Comparison of ENCODE assay signal across 18 mouse cellular contexts in the genomic region with DNA sequence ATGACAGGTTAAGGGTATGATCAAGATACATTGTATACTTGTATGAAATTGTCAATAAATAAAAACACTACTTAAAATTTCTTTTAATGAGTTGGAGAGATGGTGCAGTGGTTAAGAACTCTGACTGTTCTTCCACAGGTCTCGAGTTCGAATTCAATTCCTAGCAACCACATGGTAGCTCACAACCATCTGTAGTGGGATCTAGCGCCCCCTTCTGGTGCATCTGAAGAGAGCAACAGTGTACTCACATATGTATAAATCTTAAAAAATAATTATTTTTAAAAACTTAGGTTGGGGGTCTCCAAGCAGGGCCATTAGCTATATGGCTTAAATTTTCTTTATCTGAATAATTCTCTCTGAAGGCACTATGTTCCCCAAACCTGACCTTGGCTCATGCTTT. TPM values are rescaled to one million over a fixed set of nuclear protein-coding genes. Genes with fewer than 3 reads are reported as not detected.
DNase-seq lines count a peak whose midpoint lies in the region; ATAC-seq and TF ChIP-seq lines count a peak whose summit lies in the region.
"Had no signal": no experiment of that assay in that cellular context is flagged by ENCODE, and none has a peak within 500 bp of the region (broad histone marks: within the 10 kb centered on the region; RNA-seq: fewer than 3 reads in every experiment).

No protein-coding gene starts in this region.

- WGBS in intestine, postnatal 0 days = 66% methylated on average over 3 of the region's 3 CpGs
- 66% methylated on average over 3 of the region's 3 CpGs for WGBS in intestine, embryonic 16.5 days
- 66% methylated on average over 3 of the region's 3 CpGs for WGBS in lung, postnatal 0 days
- 68% methylated on average over 3 of the region's 3 CpGs for WGBS in kidney, embryonic 15.5 days

- H3K4me2 ChIP-seq in intestine, postnatal 0 days (replicated peaks; ENCODE audit: low read depth) = no peak overlapping the region
- no peak overlapping the region for H3K4me2 ChIP-seq in intestine, embryonic 16.5 days (ENCODE audit: low read depth, low read length)
- no peak overlapping the region for H3K4me2 ChIP-seq in lung, postnatal 0 days (replicated peaks; ENCODE audit: low read depth, low read length)
- H3K4me2 ChIP-seq in kidney, embryonic 15.5 days = no peak overlapping the region
- H3K4me2 ChIP-seq: embryonic facial prominence, embryonic 15.5 days; limb, embryonic 15.5 days; lung, embryonic 15.5 days; midbrain, embryonic 13.5 days; neural tube, embryonic 13.5 days had no signal

- no peak for ATAC-seq in intestine, postnatal 0 days
- no peak for ATAC-seq in intestine, embryonic 16.5 days
- ATAC-seq in lung, postnatal 0 days = no peak
- no peak for ATAC-seq in kidney, embryonic 15.5 days (replicated peaks; ENCODE audit: low FRiP score)
- ATAC-seq: midbrain, embryonic 13.5 days had no signal

- no peaks in the 10 kb centered on the region for H3K36me3 ChIP-seq in intestine, postnatal 0 days (ENCODE audit: control insufficient read depth, insufficient read depth)
- no peaks in the 10 kb centered on the region for H3K36me3 ChIP-seq in intestine, embryonic 16.5 days (ENCODE audit: control insufficient read depth, insufficient read depth, low read length)
- H3K36me3 ChIP-seq in lung, postnatal 0 days (ENCODE audit: insufficient read depth, low read length) = no peaks in the 10 kb centered on the region
- H3K36me3 ChIP-seq in kidney, embryonic 15.5 days = no peaks in the 10 kb centered on the region
- H3K36me3 ChIP-seq: embryonic facial prominence, embryonic 15.5 days; limb, embryonic 15.5 days; lung, embryonic 15.5 days; midbrain, embryonic 13.5 days; neural tube, embryonic 13.5 days had no signal

- TF ChIP-seq EP300 in lung, postnatal 0 days (IDR thresholded peaks at IDR 0.05) = no peak

- no peak overlapping the region for H3K4me3 ChIP-seq in intestine, postnatal 0 days (ENCODE audit: low read depth, low read length)
- no peak overlapping the region for H3K4me3 ChIP-seq in intestine, embryonic 16.5 days (ENCODE audit: low read length)
- no peak overlapping the region for H3K4me3 ChIP-seq in lung, postnatal 0 days (ENCODE audit: low read depth, low read length)
- no peak overlapping the region for H3K4me3 ChIP-seq in kidney, embryonic 15.5 days (replicated peaks)
- H3K4me3 ChIP-seq: embryonic facial prominence, embryonic 15.5 days; limb, embryonic 15.5 days; lung, embryonic 15.5 days; midbrain, embryonic 13.5 days; neural tube, embryonic 13.5 days had no signal

- no peaks in the 10 kb centered on the region for H3K4me1 ChIP-seq in intestine, postnatal 0 days (replicated peaks; ENCODE audit: control insufficient read depth, insufficient read depth, low read length)
- H3K4me1 ChIP-seq in intestine, embryonic 16.5 days (ENCODE audit: control insufficient read depth, insufficient read depth, low read length) = peaks cover under 1% of the 10 kb centered on the region
- peaks cover 3% of the 10 kb centered on the region; the same call in 1 of the 2 replicates for H3K4me1 ChIP-seq in lung, postnatal 0 days (ENCODE audit: insufficient read depth, low read depth, low read length)
- H3K4me1 ChIP-seq in kidney, embryonic 15.5 days = peaks cover 5% of the 10 kb centered on the region

- no peaks in the 10 kb centered on the region for H3K9me3 ChIP-seq in intestine, postnatal 0 days (ENCODE audit: control insufficient read depth)
- H3K9me3 ChIP-seq in intestine, embryonic 16.5 days (ENCODE audit: control insufficient read depth, low read length) = no peaks in the 10 kb centered on the region
- no peaks in the 10 kb centered on the region for H3K9me3 ChIP-seq in lung, postnatal 0 days (ENCODE audit: low read length)
- no peaks in the 10 kb centered on the region for H3K9me3 ChIP-seq in kidney, embryonic 15.5 days (replicated peaks)
- H3K9me3 ChIP-seq: embryonic facial prominence, embryonic 15.5 days; limb, embryonic 15.5 days; lung, embryonic 15.5 days; midbrain, embryonic 13.5 days; neural tube, embryonic 13.5 days had no signal

- DNase-seq in lung, postnatal 0 days (ENCODE audit: low spot score) = no peak
- DNase-seq in lung, postnatal 10 days = no peak
- peak; percentile 58 for DNase-seq in R1 (ENCODE audit: low read depth, low spot score)
- DNase-seq in gastrocnemius, adult 8-10 months (ENCODE audit: low spot score in 2 of 2) = no peak
- DNase-seq: adrenal gland, postnatal 36 days; cerebellum, adult 11-12 months; cerebellum, postnatal 25 days; gastrocnemius, postnatal 25 days; kidney, adult 9 months; layer of hippocampus, postnatal 36 days had no signal

- TF ChIP-seq CTCF in intestine, postnatal 0 days (IDR thresholded peaks at IDR 0.05; ENCODE audit: low read depth) = peak; percentile 45
- peak; percentile 34 for TF ChIP-seq CTCF in lung, postnatal 0 days (IDR thresholded peaks at IDR 0.05)

- H3K9ac ChIP-seq in intestine, postnatal 0 days (ENCODE audit: low read depth, low read length) = no peak overlapping the region
- H3K9ac ChIP-seq in intestine, embryonic 16.5 days (ENCODE audit: low read depth, low read length) = no peak overlapping the region
- H3K9ac ChIP-seq in lung, postnatal 0 days (replicated peaks; ENCODE audit: low read depth) = no peak overlapping the region
- no peak overlapping the region for H3K9ac ChIP-seq in kidney, embryonic 15.5 days
- H3K9ac ChIP-seq: embryonic facial prominence, embryonic 15.5 days; limb, embryonic 15.5 days; lung, embryonic 15.5 days; midbrain, embryonic 13.5 days; neural tube, embryonic 13.5 days had no signal

- peaks cover 21% of the 10 kb centered on the region for H3K27me3 ChIP-seq in intestine, postnatal 0 days (replicated peaks; ENCODE audit: control insufficient read depth, insufficient read depth, low read length)
- H3K27me3 ChIP-seq in intestine, embryonic 16.5 days (replicated peaks; ENCODE audit: control insufficient read depth, insufficient read depth, low read length) = peaks cover 22% of the 10 kb centered on the region
- H3K27me3 ChIP-seq in lung, postnatal 0 days (replicated peaks; ENCODE audit: insufficient read depth, low read length) = 0 out of 2 replicates have a peak, but pooled peaks cover 16% of the 10 kb centered on the region
- H3K27me3 ChIP-seq in kidney, embryonic 15.5 days = peaks cover 31% of the 10 kb centered on the region

- H3K27ac ChIP-seq in intestine, postnatal 0 days (ENCODE audit: low read depth, low read length) = no peak overlapping the region
- H3K27ac ChIP-seq in intestine, embryonic 16.5 days (ENCODE audit: low read length) = no peak overlapping the region
- no peak overlapping the region for H3K27ac ChIP-seq in lung, postnatal 0 days (ENCODE audit: low read length)
- no peak overlapping the region for H3K27ac ChIP-seq in kidney, embryonic 15.5 days
- H3K27ac ChIP-seq: embryonic facial prominence, embryonic 15.5 days; limb, embryonic 15.5 days; lung, embryonic 15.5 days; midbrain, embryonic 13.5 days; neural tube, embryonic 13.5 days had no signal

RNA-seq across cellular contexts. Expression of a gene that starts 5.5 kb away (rescaled TPM):
- polyA plus RNA-seq in intestine, postnatal 0 days (2015; fragmentation: Nextera tagmentation; extraction: Ambion mirVana) = 15.5 and 17.6 TPM in 2 replicates
- 15.8 and 15.9 TPM in 2 replicates for polyA plus RNA-seq in intestine, embryonic 16.5 days (2015; fragmentation: Nextera tagmentation; extraction: Ambion mirVana)
- polyA plus RNA-seq in lung, postnatal 0 days (2015; fragmentation: Nextera tagmentation; extraction: Ambion mirVana) = 44.6 and 52.1 TPM in 2 replicates
- polyA plus RNA-seq in kidney, embryonic 15.5 days (2015; fragmentation: Nextera tagmentation; extraction: Ambion mirVana) = 13.4 and 14.3 TPM in 2 replicates
- total RNA-seq in gastrocnemius, adult 8-10 months (2022) = 10 to 100 TPM; 33.9 to 51.0 (median 36.5) TPM
